Comparison of ENCODE assay signal across 8 mouse cellular contexts in the genomic region with DNA sequence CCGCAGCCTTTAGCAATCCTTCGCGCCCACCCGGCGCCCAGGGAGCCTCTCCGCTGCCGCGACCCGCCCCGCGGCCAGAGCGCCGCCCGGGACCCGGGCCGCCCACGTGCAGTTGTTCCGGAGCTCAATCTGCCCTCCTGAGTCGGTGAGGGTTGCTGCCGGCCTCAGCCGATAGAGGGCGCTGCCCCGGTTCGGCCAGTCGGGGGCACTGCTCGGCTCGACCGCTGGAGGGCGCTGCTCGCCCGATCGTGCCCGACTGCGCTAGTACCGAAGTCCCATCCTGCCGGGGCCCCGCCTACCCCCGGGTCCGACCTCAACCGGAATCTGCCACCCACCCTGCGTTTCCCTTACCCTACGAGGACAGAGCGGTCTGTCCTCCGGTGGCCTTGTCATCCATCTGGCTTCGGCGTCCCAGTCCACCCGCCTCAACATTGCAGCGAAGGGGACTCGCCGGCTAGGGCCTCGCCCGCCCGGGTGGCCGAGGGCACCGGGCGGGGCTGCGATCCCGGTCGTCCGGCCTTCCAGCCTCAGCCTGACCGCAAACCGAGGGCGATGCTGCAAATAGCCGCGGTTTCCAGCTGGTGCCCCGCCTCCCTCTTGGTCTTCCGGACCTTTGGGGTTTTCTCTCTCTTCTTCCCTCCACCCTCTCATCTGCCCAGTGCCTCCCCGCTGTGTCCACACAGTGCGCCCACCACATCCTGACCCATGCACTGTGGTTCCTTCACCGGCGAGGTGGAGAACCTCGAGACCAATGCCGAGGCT. TPM values are rescaled to one million over a fixed set of nuclear protein-coding genes. Genes with fewer than 3 reads are reported as not detected.
DNase-seq lines count a peak whose midpoint lies in the region; ATAC-seq and TF ChIP-seq lines count a peak whose summit lies in the region.

No protein-coding gene starts in this region.

- H3K4me1 ChIP-seq in hindbrain, postnatal 0 days (ENCODE audit: insufficient read depth, low read length) = no peaks in the 10 kb centered on the region

- ATAC-seq in activated CD4-positive, CD25-positive, alpha-beta regulatory T cell, adult 4 months = peak; percentile 84
- peak; percentile 65 for ATAC-seq in common myeloid progenitor, adult 5-6 weeks (replicated peaks; ENCODE audit: low read depth, poor library complexity, severe bottlenecking)
- ATAC-seq in hindbrain, postnatal 0 days = peak; percentile 82

- H3K36me3 ChIP-seq in hindbrain, postnatal 0 days (ENCODE audit: insufficient read depth, low read length) = no peaks in the 10 kb centered on the region
- H3K36me3 ChIP-seq in macrophage (ENCODE audit: inconsistent target) = no peaks in the 10 kb centered on the region

- H3K4me3 ChIP-seq in gastrocnemius, adult 2 months = peak overlapping the region; percentile 89
- peak overlapping the region; percentile 58 for H3K4me3 ChIP-seq in hindbrain, postnatal 0 days (ENCODE audit: low read length)
- H3K4me3 ChIP-seq in left cerebral cortex, adult 2 months = peak overlapping the region; percentile 53
- peak overlapping the region; percentile 30 for H3K4me3 ChIP-seq in macrophage (ENCODE audit: inconsistent target)

- 2% methylated on average over 72 of the region's 73 CpGs for WGBS in hindbrain, postnatal 0 days
- under 1% methylated on average over 73 of the region's 73 CpGs for WGBS in macrophage (ENCODE audit: missing documents)

- no peaks in the 10 kb centered on the region for H3K27me3 ChIP-seq in hindbrain, postnatal 0 days (ENCODE audit: insufficient read depth, low read length)

- peak; percentile 93 for DNase-seq in gastrocnemius, adult 2 months
- peak; percentile 86 for DNase-seq in hindbrain, postnatal 0 days (ENCODE audit: low spot score)
- peak; percentile 87 to 89 for DNase-seq in left cerebral cortex, adult 2 months (ENCODE audit: extremely low spot score in 1 of 2, low spot score in 2 of 2)
- DNase-seq in retina, postnatal 7 days (ENCODE audit: low read depth, low spot score) = peak; percentile 82
- DNase-seq in urinary bladder, adult 18-20 months (ENCODE audit: low spot score in 2 of 2) = peak; percentile 88 to 93

- H3K27ac ChIP-seq in gastrocnemius, adult 2 months = peak overlapping the region; percentile 91
- H3K27ac ChIP-seq in hindbrain, postnatal 0 days = peak overlapping the region; percentile 70
- peak overlapping the region; percentile 74 for H3K27ac ChIP-seq in left cerebral cortex, adult 2 months
- peak overlapping the region; percentile 51 for H3K27ac ChIP-seq in macrophage

- intact Hi-C loops in gastrocnemius, adult 2 months (cut with DNase I) = loop anchor here (1.0 to 5.0 kb wide), 3 partner anchors 38 to 261 kb away; no protein-coding TSS in a partner anchor
- intact Hi-C loops in left cerebral cortex, adult 2 months (cut with DNase I) = loop anchor here (5.0 to 10.0 kb wide), 2 partner anchors 123 to 214 kb away; partner anchors contain the start of genes Pdk2 and Slc35b1

- H3K9ac ChIP-seq in hindbrain, postnatal 0 days (replicated peaks; ENCODE audit: low read length) = peak overlapping the region; percentile 63

- no peaks in the 10 kb centered on the region for H3K9me3 ChIP-seq in hindbrain, postnatal 0 days (ENCODE audit: low read length)

- no peak; the same call in 1 of the 2 replicates for TF ChIP-seq CTCF in gastrocnemius, adult 2 months (IDR thresholded peaks at IDR 0.05)
- peak; percentile 92 for TF ChIP-seq CTCF in hindbrain, postnatal 0 days (IDR thresholded peaks at IDR 0.05; ENCODE audit: low read depth)
- TF ChIP-seq CTCF in left cerebral cortex, adult 2 months (IDR thresholded peaks at IDR 0.05) = no peak; the same call in none of the 2 replicates

- H3K4me2 ChIP-seq in hindbrain, postnatal 0 days (ENCODE audit: low read depth, low read length) = peak overlapping the region; percentile 86

- H3K79me2 ChIP-seq in macrophage (ENCODE audit: inconsistent target) = no peaks in the 10 kb centered on the region

RNA-seq across cellular contexts. Expression of gene Tac4, which starts 2.1 kb away (rescaled TPM):
- polyA plus RNA-seq in activated CD4-positive, CD25-positive, alpha-beta regulatory T cell, adult 4 months (2017; shearing (Covaris generic)) = not detected
- total RNA-seq in common myeloid progenitor, adult 5-6 weeks (2017) = not detected in 2 replicates
- total RNA-seq in gastrocnemius, adult 2 months (2021) = not detected
- not detected in 2 replicates for total RNA-seq in hindbrain, postnatal 0 days (2014; rRNA removed)
- not detected in 2 replicates for polyA plus RNA-seq in hindbrain, postnatal 0 days (2015; fragmentation: Nextera tagmentation; extraction: Ambion mirVana)
- not detected for total RNA-seq in left cerebral cortex, adult 2 months (2021)
- total RNA-seq in macrophage (2018; cell fraction: chromatin; rRNA removed) = not detected
- not detected for total RNA-seq in macrophage (2018; cell fraction: cytosol; rRNA removed)
- not detected for total RNA-seq in macrophage (2018; cell fraction: nucleus; rRNA removed)
- not detected in 3 replicates for polyA plus RNA-seq in macrophage (2018)

RNA-seq across cellular contexts. Expression of gene Kat7, which starts 50.8 kb away (rescaled TPM):
- 10 to 100 TPM; 40.8 to 49.2 TPM for polyA plus RNA-seq in activated CD4-positive, CD25-positive, alpha-beta regulatory T cell, adult 4 months (2017; shearing (Covaris generic))
- total RNA-seq in common myeloid progenitor, adult 5-6 weeks (2017) = 80.1 and 82.4 TPM in 2 replicates
- 10 to 100 TPM; 21.5 to 23.9 TPM for total RNA-seq in gastrocnemius, adult 2 months (2021)
- 64.4 and 69.0 TPM in 2 replicates for total RNA-seq in hindbrain, postnatal 0 days (2014; rRNA removed)
- polyA plus RNA-seq in hindbrain, postnatal 0 days (2015; fragmentation: Nextera tagmentation; extraction: Ambion mirVana) = 59.0 and 66.6 TPM in 2 replicates
- 10 to 100 TPM; 72.3 to 77.2 TPM for total RNA-seq in left cerebral cortex, adult 2 months (2021)
- total RNA-seq in macrophage (2018; cell fraction: chromatin; rRNA removed) = 10 to 100 TPM; 38.4 to 79.8 (median 62.3) TPM
- 10 to 100 TPM; 28.5 to 54.9 (median 46.4) TPM for total RNA-seq in macrophage (2018; cell fraction: cytosol; rRNA removed)
- 10 to 100 TPM; 33.3 to 79.8 (median 49.9) TPM for total RNA-seq in macrophage (2018; cell fraction: nucleus; rRNA removed)
- 36.7 to 45.2 TPM (median 38.3 TPM) in 3 replicates for polyA plus RNA-seq in macrophage (2018)

Comparison
In these comparisons a context has a peak if more than half of its experiments do, and no peak if none do; other contexts are left out.
1. Peak in every context shown above with its lines: DNase-seq, ATAC-seq, H3K4me3 ChIP-seq and H3K27ac ChIP-seq.
2. H3K4me3 ChIP-seq: peak in every context shown above with its lines; median percentile 89 in gastrocnemius, adult 2 months; 58 in hindbrain, postnatal 0 days; 53 in left cerebral cortex, adult 2 months; 30 in macrophage.